Mouse (Mus musculus) hematopoietic multipotent progenitor cell, adult 10-12 weeks (in vitro differentiated cells): Measurements from ENCODE around the gene Ces2a. TPM values are rescaled to one million over a fixed set of nuclear protein-coding genes. Genes with fewer than 3 reads are reported as not detected.

Experiments used
- polyA plus RNA-seq: library from polyadenylated mRNA; stranded (reverse); fragments of >175 nt; gene quantifications from 2 replicates; pipeline ENCODE4 v1.2.3, GENCODE M21; 2012; ENCODE audit warnings: low replicate concordance

The Ces2a gene
- not detected in 2 replicates for polyA plus RNA-seq

DNA sequence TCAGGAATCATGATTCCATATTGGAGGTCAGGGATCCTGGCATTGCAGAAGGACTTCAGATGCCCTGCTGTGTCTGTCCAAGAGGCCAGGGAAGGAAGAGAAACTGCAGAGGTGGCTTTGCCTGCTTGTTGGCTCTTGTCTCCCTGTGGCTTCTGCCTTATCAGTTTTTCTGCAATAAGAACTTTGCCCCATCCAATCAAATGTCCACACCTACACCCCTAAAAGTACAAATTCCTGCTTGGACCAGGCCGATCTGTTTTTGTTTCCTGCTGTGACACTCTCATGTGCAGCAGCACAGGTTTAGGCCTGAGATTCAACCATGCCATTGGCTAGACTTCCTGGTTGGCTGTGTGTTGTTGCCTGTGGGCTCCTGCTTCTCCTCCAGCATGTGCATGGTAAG lies at the start of gene Ces2a:
Gene Ces2a (plus strand): TSS at position 251 of the 400 bp plus-strand sequence.

Other genes starting within 250 kb of the Ces2a start
- 0.68 and 1.9 TPM in 2 replicates for gene Terb1, start 224.1 kb upstream of the Ces2a start, polyA plus RNA-seq
- gene Nae1, start 199.4 kb upstream of the Ces2a start, polyA plus RNA-seq: 2.1 and 12.2 TPM in 2 replicates
- 0.42 and 2.3 TPM in 2 replicates for gene Car7, start 199.3 kb upstream of the Ces2a start, polyA plus RNA-seq
- gene Pdp2, start 142.6 kb upstream of the Ces2a start, polyA plus RNA-seq: 2.3 and 2.8 TPM in 2 replicates
- gene Cdh16, start 109.6 kb upstream of the Ces2a start, polyA plus RNA-seq: 0.12 TPM in 1 of 2 replicates, not detected in the other
- 10.3 and 25.2 TPM in 2 replicates for gene Rrad, start 102.7 kb upstream of the Ces2a start, polyA plus RNA-seq
- 47.5 and 69.7 TPM in 2 replicates for gene Ciao2b, start 92.0 kb upstream of the Ces2a start, polyA plus RNA-seq
- not detected in 2 replicates for gene Ces2b, start 97.6 kb downstream of the Ces2a start, polyA plus RNA-seq
- gene Ces2c, start 113.1 kb downstream of the Ces2a start, polyA plus RNA-seq: 0.15 and 0.37 TPM in 2 replicates
- gene Ces2e, start 192.3 kb downstream of the Ces2a start, polyA plus RNA-seq: not detected in 2 replicates
- gene Ces2f, start 213.4 kb downstream of the Ces2a start, polyA plus RNA-seq: not detected in 2 replicates
- gene Ces2g, start 227.7 kb downstream of the Ces2a start, polyA plus RNA-seq: 0.33 and 7.1 TPM in 2 replicates